In genomic region chr6:29517139-29517538, GRCm38 (mm10) we compare ENCODE assay signal across 9 mouse cellular contexts. TPM values are rescaled to one million over a fixed set of nuclear protein-coding genes. Genes with fewer than 3 reads are reported as not detected.
DNase-seq lines count a peak whose midpoint lies in the region; ATAC-seq and TF ChIP-seq lines count a peak whose summit lies in the region.
"Had no signal": no experiment of that assay in that cellular context is flagged by ENCODE, and none has a peak within 500 bp of the region (broad histone marks: within the 10 kb centered on the region; RNA-seq: fewer than 3 reads in every experiment).

No protein-coding gene starts in this region.

- WGBS in hindbrain, embryonic 11.5 days, result 9% methylated on average over 5 of the region's 5 CpGs
- WGBS in hindbrain, embryonic 16.5 days, result 9% methylated on average over 5 of the region's 5 CpGs
- 9% methylated on average over 5 of the region's 5 CpGs for WGBS in intestine, embryonic 16.5 days
- 8% methylated on average over 5 of the region's 5 CpGs for WGBS in stomach, postnatal 0 days

- TF ChIP-seq EP300 in stomach, postnatal 0 days (optimal IDR thresholded peaks at IDR 0.05), result no peak

- no peaks in the 10 kb centered on the region for H3K4me1 ChIP-seq in hindbrain, embryonic 11.5 days (replicated peaks; ENCODE audit: control insufficient read depth, insufficient read depth, low read length)
- peaks cover 4% of the 10 kb centered on the region for H3K4me1 ChIP-seq in hindbrain, embryonic 16.5 days (ENCODE audit: control insufficient read depth, insufficient read depth, low read depth, low read length)
- H3K4me1 ChIP-seq in bone marrow macrophage, adult 2 months (ENCODE audit: control insufficient read depth, insufficient read depth, low read length), result peaks cover 11% of the 10 kb centered on the region
- peaks cover 8% of the 10 kb centered on the region; the same call in 1 of the 2 replicates for H3K4me1 ChIP-seq in intestine, embryonic 16.5 days (ENCODE audit: control insufficient read depth, insufficient read depth, low read length)
- no peaks in the 10 kb centered on the region for H3K4me1 ChIP-seq in stomach, postnatal 0 days (replicated peaks; ENCODE audit: control insufficient read depth, insufficient read depth)

- H3K9me3 ChIP-seq in hindbrain, embryonic 11.5 days (ENCODE audit: control insufficient read depth, low read length), result no peaks in the 10 kb centered on the region
- H3K9me3 ChIP-seq in hindbrain, embryonic 16.5 days (ENCODE audit: control insufficient read depth, low read length), result no peaks in the 10 kb centered on the region
- H3K9me3 ChIP-seq in intestine, embryonic 16.5 days (ENCODE audit: control insufficient read depth, low read length), result no peaks in the 10 kb centered on the region
- H3K9me3 ChIP-seq in stomach, postnatal 0 days (ENCODE audit: control insufficient read depth, low read length), result no peaks in the 10 kb centered on the region

- no peak overlapping the region for H3K4me2 ChIP-seq in hindbrain, embryonic 11.5 days (replicated peaks; ENCODE audit: low read depth, low read length)
- no peak overlapping the region for H3K4me2 ChIP-seq in hindbrain, embryonic 16.5 days (ENCODE audit: low read length)
- H3K4me2 ChIP-seq in intestine, embryonic 16.5 days (ENCODE audit: low read depth, low read length), result no peak overlapping the region
- no peak overlapping the region for H3K4me2 ChIP-seq in stomach, postnatal 0 days (replicated peaks; ENCODE audit: low read depth)

- ATAC-seq in hindbrain, embryonic 11.5 days (ENCODE audit: low FRiP score), result peak; percentile 35; the same call in 1 of the 2 replicates
- no peak for ATAC-seq in hindbrain, embryonic 16.5 days
- ATAC-seq in intestine, embryonic 16.5 days, result peak; percentile 34
- ATAC-seq in stomach, postnatal 0 days (ENCODE audit: low FRiP score, low TSS enrichment), result peak; percentile 47

- H3K27ac ChIP-seq in hindbrain, embryonic 11.5 days (ENCODE audit: low read depth, low read length), result no peak overlapping the region
- no peak overlapping the region for H3K27ac ChIP-seq in hindbrain, embryonic 16.5 days (ENCODE audit: low read depth, low read length)
- H3K27ac ChIP-seq in bone marrow macrophage, adult 2 months (ENCODE audit: insufficient read depth, low read depth, low read length), result no peak overlapping the region
- H3K27ac ChIP-seq in intestine, embryonic 16.5 days (ENCODE audit: low read length), result no peak overlapping the region
- no peak overlapping the region for H3K27ac ChIP-seq in stomach, postnatal 0 days (replicated peaks)

- H3K4me3 ChIP-seq in hindbrain, embryonic 11.5 days (ENCODE audit: low read depth, low read length), result no peak overlapping the region
- no peak overlapping the region for H3K4me3 ChIP-seq in hindbrain, embryonic 16.5 days (ENCODE audit: low read length)
- H3K4me3 ChIP-seq in bone marrow macrophage, adult 2 months (ENCODE audit: insufficient read depth, low read length), result no peak overlapping the region
- H3K4me3 ChIP-seq in intestine, embryonic 16.5 days (ENCODE audit: low read length), result no peak overlapping the region
- H3K4me3 ChIP-seq in stomach, postnatal 0 days (ENCODE audit: low read depth, low read length), result no peak overlapping the region

- H3K36me3 ChIP-seq in hindbrain, embryonic 11.5 days (ENCODE audit: control insufficient read depth, insufficient read depth, low read length), result no peaks in the 10 kb centered on the region
- no peaks in the 10 kb centered on the region for H3K36me3 ChIP-seq in hindbrain, embryonic 16.5 days (ENCODE audit: control insufficient read depth, insufficient read depth, low read length)
- no peaks in the 10 kb centered on the region for H3K36me3 ChIP-seq in intestine, embryonic 16.5 days (ENCODE audit: control insufficient read depth, insufficient read depth, low read length)
- no peaks in the 10 kb centered on the region for H3K36me3 ChIP-seq in stomach, postnatal 0 days (ENCODE audit: control insufficient read depth, insufficient read depth, low read length)

- intact Hi-C loops in left cerebral cortex, postnatal 4 days (cut with DNase I), result no loop called here

- H3K27me3 ChIP-seq in hindbrain, embryonic 11.5 days (ENCODE audit: control insufficient read depth, insufficient read depth, low read length), result no peaks in the 10 kb centered on the region
- no peaks in the 10 kb centered on the region for H3K27me3 ChIP-seq in hindbrain, embryonic 16.5 days (replicated peaks; ENCODE audit: control insufficient read depth, insufficient read depth, low read length)
- no peaks in the 10 kb centered on the region for H3K27me3 ChIP-seq in intestine, embryonic 16.5 days (replicated peaks; ENCODE audit: control insufficient read depth, insufficient read depth, low read length)
- H3K27me3 ChIP-seq in stomach, postnatal 0 days (ENCODE audit: control insufficient read depth, insufficient read depth, low read length), result no peaks in the 10 kb centered on the region

- peak; percentile 83 for DNase-seq in hindbrain, embryonic 11.5 days (ENCODE audit: low spot score)
- peak; percentile 48 to 57 for DNase-seq in frontal cortex, postnatal 25 days (ENCODE audit: low spot score in 2 of 2)
- DNase-seq in left cerebral cortex, postnatal 4 days, result peak; percentile 56
- peak; percentile 67 to 81 for DNase-seq in monocyte, adult 2 months (ENCODE audit: low read depth in 1 of 2, low spot score in 2 of 2)
- DNase-seq in stomach, postnatal 0 days (ENCODE audit: low spot score), result peak; percentile 75

- no peak for TF ChIP-seq POLR2A in bone marrow macrophage, adult 2 months (IDR thresholded peaks at IDR 0.05; ENCODE audit: borderline replicate concordance, low read depth, low read length)

- H3K9ac ChIP-seq in hindbrain, embryonic 11.5 days (ENCODE audit: low read depth, low read length), result no peak overlapping the region
- H3K9ac ChIP-seq in hindbrain, embryonic 16.5 days (ENCODE audit: low read depth, low read length), result no peak overlapping the region
- H3K9ac ChIP-seq in intestine, embryonic 16.5 days (ENCODE audit: low read depth, low read length), result no peak overlapping the region
- H3K9ac ChIP-seq in stomach, postnatal 0 days (ENCODE audit: low read length), result no peak overlapping the region

- TF ChIP-seq CTCF in bone marrow macrophage, adult 2 months (IDR thresholded peaks at IDR 0.05; ENCODE audit: low read depth, low read length), result peak; percentile 64
- peak; percentile 90 for TF ChIP-seq CTCF in stomach, postnatal 0 days (IDR thresholded peaks at IDR 0.05; ENCODE audit: low read depth)

RNA-seq across cellular contexts. Expression of gene Irf5, which starts 9.3 kb away (rescaled TPM):
- 2.5 and 2.7 TPM in 2 replicates for polyA plus RNA-seq in hindbrain, embryonic 11.5 days (2014; fragmentation: Nextera tagmentation; extraction: Ambion mirVana)
- 2.2 and 3.3 TPM in 2 replicates for polyA plus RNA-seq in hindbrain, embryonic 16.5 days (2015; fragmentation: Nextera tagmentation; extraction: Ambion mirVana)
- polyA plus RNA-seq in bone marrow macrophage, adult 2 months (2012; ENCODE audit: insufficient read depth, insufficient read length, missing spikeins), result 201 and 214 TPM in 2 replicates
- 7.4 and 8.5 TPM in 2 replicates for polyA plus RNA-seq in intestine, embryonic 16.5 days (2015; fragmentation: Nextera tagmentation; extraction: Ambion mirVana)
- 1 to 10 TPM; 1.1 to 2.1 TPM for total RNA-seq in left cerebral cortex, postnatal 4 days (2021)
- 9.3 and 11.5 TPM in 2 replicates for polyA plus RNA-seq in stomach, postnatal 0 days (2015; fragmentation: Nextera tagmentation; extraction: Ambion mirVana)

RNA-seq across cellular contexts. Expression of gene Kcp, which starts 9.4 kb away (rescaled TPM):
- 11.3 and 12.9 TPM in 2 replicates for polyA plus RNA-seq in hindbrain, embryonic 11.5 days (2014; fragmentation: Nextera tagmentation; extraction: Ambion mirVana)
- polyA plus RNA-seq in hindbrain, embryonic 16.5 days (2015; fragmentation: Nextera tagmentation; extraction: Ambion mirVana), result 15.0 and 22.9 TPM in 2 replicates
- polyA plus RNA-seq in bone marrow macrophage, adult 2 months (2012; ENCODE audit: insufficient read depth, insufficient read length, missing spikeins), result 0.28 and 0.40 TPM in 2 replicates
- 10.9 and 12.0 TPM in 2 replicates for polyA plus RNA-seq in intestine, embryonic 16.5 days (2015; fragmentation: Nextera tagmentation; extraction: Ambion mirVana)
- 10 to 100 TPM; 20.6 to 23.8 TPM for total RNA-seq in left cerebral cortex, postnatal 4 days (2021)
- 3.8 and 6.1 TPM in 2 replicates for polyA plus RNA-seq in stomach, postnatal 0 days (2015; fragmentation: Nextera tagmentation; extraction: Ambion mirVana)

RNA-seq across cellular contexts. Expression of gene Atp6v1fnb, which starts 45.9 kb away (rescaled TPM):
- not detected in 2 replicates for polyA plus RNA-seq in hindbrain, embryonic 11.5 days (2014; fragmentation: Nextera tagmentation; extraction: Ambion mirVana)
- 0.56 TPM in 1 of 2 replicates, not detected in the other for polyA plus RNA-seq in hindbrain, embryonic 16.5 days (2015; fragmentation: Nextera tagmentation; extraction: Ambion mirVana)
- polyA plus RNA-seq in bone marrow macrophage, adult 2 months (2012; ENCODE audit: insufficient read depth, insufficient read length, missing spikeins), result not detected in 2 replicates
- 0.38 TPM in 1 of 2 replicates, not detected in the other for polyA plus RNA-seq in intestine, embryonic 16.5 days (2015; fragmentation: Nextera tagmentation; extraction: Ambion mirVana)
- total RNA-seq in left cerebral cortex, postnatal 4 days (2021), result under 1 TPM in 1 of 2 experiments, not detected in 1; 0.93 TPM
- not detected in 2 replicates for polyA plus RNA-seq in stomach, postnatal 0 days (2015; fragmentation: Nextera tagmentation; extraction: Ambion mirVana)
- polyA plus RNA-seq: stomach, embryonic 16.5 days had no signal

RNA-seq across cellular contexts. Expression of gene Atp6v1f, which starts 49.6 kb away (rescaled TPM):
- polyA plus RNA-seq in hindbrain, embryonic 11.5 days (2014; fragmentation: Nextera tagmentation; extraction: Ambion mirVana), result 209 and 215 TPM in 2 replicates
- polyA plus RNA-seq in hindbrain, embryonic 16.5 days (2015; fragmentation: Nextera tagmentation; extraction: Ambion mirVana), result 341 and 394 TPM in 2 replicates
- 347 and 378 TPM in 2 replicates for polyA plus RNA-seq in bone marrow macrophage, adult 2 months (2012; ENCODE audit: insufficient read depth, insufficient read length, missing spikeins)
- polyA plus RNA-seq in intestine, embryonic 16.5 days (2015; fragmentation: Nextera tagmentation; extraction: Ambion mirVana), result 358 and 362 TPM in 2 replicates
- 100 to 1,000 TPM; 183 to 190 TPM for total RNA-seq in left cerebral cortex, postnatal 4 days (2021)
- polyA plus RNA-seq in stomach, postnatal 0 days (2015; fragmentation: Nextera tagmentation; extraction: Ambion mirVana), result 263 and 269 TPM in 2 replicates

Comparison
In these comparisons a context has a peak if more than half of its experiments do, and no peak if none do; other contexts are left out.
1. RNA of gene Irf5, which starts 9.3 kb away (polyA plus RNA-seq): 201 to 214 TPM in bone marrow macrophage, adult 2 months; 9.3 to 11.5 TPM in stomach, postnatal 0 days, 7.4 to 8.5 TPM in intestine, embryonic 16.5 days, 2.5 to 2.7 TPM in hindbrain, embryonic 11.5 days and 2.2 to 3.3 TPM in hindbrain, embryonic 16.5 days; every median in the first group is over 10 times any median in the second.
2. Peak in every context shown above with its lines, with median percentiles within 50 percentile points of each other: DNase-seq.